Mouse (Mus musculus): ENCODE results near the gene Ten1. TPM values are rescaled to one million over a fixed set of nuclear protein-coding genes. Genes with fewer than 3 reads are reported as not detected.

The Ten1 gene
- polyA plus RNA-seq, 1 experiment from 2014 or later = 55.6 TPM

DNA sequence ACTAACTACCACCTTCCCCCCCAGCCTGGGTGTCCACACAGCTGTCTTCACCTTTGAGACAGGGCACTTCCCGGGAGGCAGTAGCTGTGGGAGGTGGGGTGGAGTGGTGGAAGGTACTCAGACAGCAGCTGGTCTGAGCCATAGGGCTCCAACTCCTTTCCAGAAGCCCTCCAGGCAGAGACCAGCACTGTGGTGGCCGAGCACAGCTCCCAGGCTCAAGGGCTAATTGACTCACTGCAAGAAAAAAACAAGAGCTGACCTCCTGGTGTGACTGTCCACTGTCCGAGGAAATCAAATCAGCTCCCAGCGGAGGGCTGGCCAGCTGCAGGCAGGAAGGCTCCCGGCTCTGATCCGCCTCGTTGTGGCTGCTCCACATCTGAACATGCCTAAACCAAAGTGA is 41.1 kb downstream of the Ten1 start:
- no peak for DNase-seq (ENCODE audit: low spot score, missing footprints)
- 19% methylated on average over 7 of the region's 7 CpGs for WGBS
- Histone ChIP-seq H3K9ac (ENCODE audit: low read length) (no peak overlapping the region), H3K4me3 (ENCODE audit: low read depth, low read length) (no peak overlapping the region), H3K27me3 (ENCODE audit: control insufficient read depth, insufficient read depth, low read length) (peaks cover 10% of the 10 kb centered on the region), H3K9me3 (ENCODE audit: control insufficient read depth, low read length) (no peaks in the 10 kb centered on the region), H3K4me2 (no peak overlapping the region), H3K36me3 (ENCODE audit: control insufficient read depth, insufficient read depth, low read length) (no peaks in the 10 kb centered on the region), H3K4me1 (ENCODE audit: control insufficient read depth, insufficient read depth, low read length) (no peaks in the 10 kb centered on the region; the same call in 1 of the 2 replicates), H3K27ac (ENCODE audit: low read depth, low read length) (no peak overlapping the region)
- ATAC-seq (ENCODE audit: low FRiP score) = no peak

GRCm38 (mm10) chr11:116241744-116242235 is 43.1 kb downstream of the Ten1 start:
- WGBS = 53% methylated on average over 12 of the region's 12 CpGs
- no peaks in the 10 kb centered on the region for H3K9me3 ChIP-seq (ENCODE audit: control insufficient read depth, low read length)
- peaks cover 8% of the 10 kb centered on the region for H3K36me3 ChIP-seq (ENCODE audit: control insufficient read depth, insufficient read depth, low read length)
- H3K27ac ChIP-seq (ENCODE audit: low read depth, low read length) = 0 out of 2 replicates have a peak overlapping the region, but pooled peaks have one; percentile 27
- H3K4me3 ChIP-seq (ENCODE audit: low read depth, low read length) = no peak overlapping the region
- DNase-seq (ENCODE audit: low spot score, missing footprints) = no peak
- H3K9ac ChIP-seq (ENCODE audit: low read length) = no peak overlapping the region
- H3K4me1 ChIP-seq (ENCODE audit: control insufficient read depth, insufficient read depth, low read length) = no peaks in the 10 kb centered on the region; the same call in 1 of the 2 replicates
- H3K27me3 ChIP-seq (ENCODE audit: control insufficient read depth, insufficient read depth, low read length) = peaks cover 10% of the 10 kb centered on the region
- no peak overlapping the region for H3K4me2 ChIP-seq
- no peak for ATAC-seq (ENCODE audit: low FRiP score)

- Histone ChIP-seq H3K9me3 (ENCODE audit: control insufficient read depth, low read length) (no peaks in the 10 kb centered on the region), H3K4me2 (no peak overlapping the region), H3K4me1 (ENCODE audit: control insufficient read depth, insufficient read depth, low read length) (no peaks in the 10 kb centered on the region; the same call in 1 of the 2 replicates), H3K4me3 (ENCODE audit: low read depth, low read length) (no peak overlapping the region), H3K27me3 (ENCODE audit: control insufficient read depth, insufficient read depth, low read length) (no peaks in the 10 kb centered on the region), H3K9ac (ENCODE audit: low read length) (no peak overlapping the region), H3K27ac (ENCODE audit: low read depth, low read length) (no peak overlapping the region), H3K36me3 (ENCODE audit: control insufficient read depth, insufficient read depth, low read length) (peaks cover 19% of the 10 kb centered on the region)
- WGBS = 89% methylated on average over 8 of the region's 8 CpGs
- ATAC-seq (ENCODE audit: low FRiP score) = no peak
- no peak for DNase-seq (ENCODE audit: low spot score, missing footprints)
These were observed 45.9 kb downstream of the Ten1 start for GRCm38 (mm10) chr11:116244580-116244979.

DNA sequence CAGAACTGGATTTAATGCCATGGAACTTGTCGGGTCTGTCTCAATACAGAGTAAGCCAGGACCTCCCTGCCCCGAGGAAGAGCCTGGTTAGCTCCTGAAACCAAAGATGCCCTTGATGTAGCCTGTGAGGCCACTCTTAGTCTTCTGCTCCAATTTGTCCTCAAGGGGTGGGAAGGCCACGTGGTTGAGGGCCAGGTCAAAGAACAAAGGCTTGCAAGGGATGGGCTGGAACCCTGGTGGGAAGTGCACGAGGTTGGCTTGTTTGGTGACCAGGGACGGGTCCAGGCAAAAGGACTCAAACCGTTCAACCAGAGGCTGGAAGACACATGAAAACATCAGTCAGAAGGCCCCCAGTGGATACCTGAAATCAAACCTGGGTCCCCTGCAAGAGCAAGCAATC is 47.0 kb downstream of the Ten1 start:
- Histone ChIP-seq H3K27me3 (ENCODE audit: control insufficient read depth, insufficient read depth, low read length) (no peaks in the 10 kb centered on the region), H3K4me1 (ENCODE audit: control insufficient read depth, insufficient read depth, low read length) (no peaks in the 10 kb centered on the region), H3K4me3 (ENCODE audit: low read depth, low read length) (no peak overlapping the region), H3K4me2 (no peak overlapping the region), H3K9ac (ENCODE audit: low read length) (no peak overlapping the region), H3K9me3 (ENCODE audit: control insufficient read depth, low read length) (no peaks in the 10 kb centered on the region), H3K36me3 (ENCODE audit: control insufficient read depth, insufficient read depth, low read length) (peaks cover 24% of the 10 kb centered on the region), H3K27ac (ENCODE audit: low read depth, low read length) (no peak overlapping the region)
- ATAC-seq (ENCODE audit: low FRiP score) = no peak
- 80% methylated on average over 6 of the region's 6 CpGs for WGBS
- DNase-seq (ENCODE audit: low spot score, missing footprints) = no peak

GRCm38 (mm10) chr11:116247502-116248222 is 49.0 kb downstream of the Ten1 start:
- WGBS = 91% methylated on average over 14 of the region's 14 CpGs
- H3K9ac ChIP-seq (ENCODE audit: low read length) = no peak overlapping the region
- H3K9me3 ChIP-seq (ENCODE audit: control insufficient read depth, low read length) = no peaks in the 10 kb centered on the region
- H3K4me1 ChIP-seq (ENCODE audit: control insufficient read depth, insufficient read depth, low read length) = no peaks in the 10 kb centered on the region
- no peaks in the 10 kb centered on the region for H3K27me3 ChIP-seq (ENCODE audit: control insufficient read depth, insufficient read depth, low read length)
- H3K4me3 ChIP-seq (ENCODE audit: low read depth, low read length) = no peak overlapping the region
- ATAC-seq (ENCODE audit: low FRiP score) = no peak
- DNase-seq (ENCODE audit: low spot score, missing footprints) = no peak
- H3K36me3 ChIP-seq (ENCODE audit: control insufficient read depth, insufficient read depth, low read length) = peaks cover 30% of the 10 kb centered on the region
- no peak overlapping the region for H3K4me2 ChIP-seq
- no peak overlapping the region for H3K27ac ChIP-seq (ENCODE audit: low read depth, low read length)

DNA sequence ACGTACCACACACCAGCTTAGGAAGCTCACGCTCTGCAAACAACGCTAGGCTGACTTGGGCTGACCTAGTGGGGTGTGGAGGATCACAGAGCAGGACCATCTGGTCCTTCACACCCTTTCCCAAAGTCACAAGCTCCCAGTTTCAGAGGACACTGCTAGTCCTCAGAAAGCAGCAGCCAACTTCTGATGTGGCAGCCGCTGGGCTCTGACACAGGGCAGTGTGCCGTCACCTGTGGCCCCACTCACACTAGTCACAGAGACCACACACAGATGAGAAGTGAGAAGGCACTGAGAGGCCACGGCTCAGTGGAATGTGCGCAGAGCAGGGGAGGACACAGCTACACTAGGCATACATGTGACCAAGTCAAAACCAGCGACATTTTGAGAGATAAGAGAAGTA is 52.2 kb downstream of the Ten1 start:
- Histone ChIP-seq H3K4me3 (ENCODE audit: low read depth, low read length) (no peak overlapping the region), H3K4me1 (ENCODE audit: control insufficient read depth, insufficient read depth, low read length) (no peaks in the 10 kb centered on the region), H3K36me3 (ENCODE audit: control insufficient read depth, insufficient read depth, low read length) (peaks cover 35% of the 10 kb centered on the region), H3K27ac (ENCODE audit: low read depth, low read length) (no peak overlapping the region), H3K9me3 (ENCODE audit: control insufficient read depth, low read length) (no peaks in the 10 kb centered on the region), H3K9ac (ENCODE audit: low read length) (no peak overlapping the region), H3K4me2 (no peak overlapping the region), H3K27me3 (ENCODE audit: control insufficient read depth, insufficient read depth, low read length) (no peaks in the 10 kb centered on the region)
- ATAC-seq (ENCODE audit: low FRiP score) (no peak), DNase-seq (ENCODE audit: low spot score, missing footprints) (no peak)
- 94% methylated on average over 8 of the region's 8 CpGs for WGBS

DNA sequence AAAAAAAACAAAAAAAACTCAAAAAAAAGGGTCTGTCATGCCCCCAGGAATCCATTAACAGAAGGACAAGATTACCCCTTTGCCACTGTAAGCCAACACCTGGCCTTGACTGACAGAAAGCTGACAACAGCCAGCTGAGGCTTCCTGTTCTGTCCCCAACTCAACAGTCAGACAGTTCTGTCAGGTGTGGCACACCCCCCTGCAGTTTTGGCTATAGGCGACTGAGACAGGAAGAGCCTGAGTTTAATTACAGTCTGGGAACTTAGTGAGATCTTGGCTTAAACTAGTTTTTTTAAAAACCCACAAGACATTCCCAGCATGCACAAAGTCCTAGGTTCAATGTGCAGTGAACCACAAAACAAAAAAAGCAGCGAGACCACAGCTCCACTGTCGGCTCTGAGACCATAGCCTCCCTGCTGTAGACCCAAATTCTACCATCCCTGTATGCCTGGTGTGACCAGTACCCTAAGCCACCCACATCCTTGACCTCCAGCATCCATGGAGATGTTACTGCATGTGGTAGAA is 54.5 kb downstream of the Ten1 start:
- Histone ChIP-seq H3K36me3 (ENCODE audit: control insufficient read depth, insufficient read depth, low read length) (peaks cover 23% of the 10 kb centered on the region), H3K4me1 (ENCODE audit: control insufficient read depth, insufficient read depth, low read length) (no peaks in the 10 kb centered on the region), H3K9ac (ENCODE audit: low read length) (no peak overlapping the region), H3K27me3 (ENCODE audit: control insufficient read depth, insufficient read depth, low read length) (no peaks in the 10 kb centered on the region), H3K9me3 (ENCODE audit: control insufficient read depth, low read length) (no peaks in the 10 kb centered on the region), H3K4me2 (no peak overlapping the region), H3K4me3 (ENCODE audit: low read depth, low read length) (no peak overlapping the region), H3K27ac (ENCODE audit: low read depth, low read length) (no peak overlapping the region)
- 89% methylated on average over 3 of the region's 3 CpGs for WGBS
- no peak for DNase-seq (ENCODE audit: low spot score, missing footprints)
- no peak for ATAC-seq (ENCODE audit: low FRiP score)

GRCm38 (mm10) chr11:116254627-116255026 is 56.0 kb downstream of the Ten1 start:
- H3K9me3 ChIP-seq (ENCODE audit: control insufficient read depth, low read length) = no peaks in the 10 kb centered on the region
- H3K27ac ChIP-seq (ENCODE audit: low read depth, low read length) = no peak overlapping the region
- no peak overlapping the region for H3K9ac ChIP-seq (ENCODE audit: low read length)
- no peak overlapping the region for H3K4me2 ChIP-seq
- no peaks in the 10 kb centered on the region for H3K27me3 ChIP-seq (ENCODE audit: control insufficient read depth, insufficient read depth, low read length)
- WGBS = 94% methylated on average over 9 of the region's 9 CpGs
- ATAC-seq (ENCODE audit: low FRiP score) (no peak), DNase-seq (ENCODE audit: low spot score, missing footprints) (no peak)
- H3K36me3 ChIP-seq (ENCODE audit: control insufficient read depth, insufficient read depth, low read length) = peaks cover 24% of the 10 kb centered on the region
- H3K4me3 ChIP-seq (ENCODE audit: low read depth, low read length) = no peak overlapping the region
- H3K4me1 ChIP-seq (ENCODE audit: control insufficient read depth, insufficient read depth, low read length) = no peaks in the 10 kb centered on the region

GRCm38 (mm10) chr11:116255090-116255981 is 56.7 kb downstream of the Ten1 start:
- no peak for DNase-seq (ENCODE audit: low spot score, missing footprints)
- Histone ChIP-seq H3K27me3 (ENCODE audit: control insufficient read depth, insufficient read depth, low read length) (no peaks in the 10 kb centered on the region), H3K27ac (ENCODE audit: low read depth, low read length) (no peak overlapping the region), H3K36me3 (ENCODE audit: control insufficient read depth, insufficient read depth, low read length) (peaks cover 26% of the 10 kb centered on the region), H3K9me3 (ENCODE audit: control insufficient read depth, low read length) (no peaks in the 10 kb centered on the region), H3K4me2 (no peak overlapping the region), H3K9ac (ENCODE audit: low read length) (no peak overlapping the region), H3K4me3 (ENCODE audit: low read depth, low read length) (no peak overlapping the region), H3K4me1 (ENCODE audit: control insufficient read depth, insufficient read depth, low read length) (no peaks in the 10 kb centered on the region)
- ATAC-seq (ENCODE audit: low FRiP score) = no peak
- WGBS = 88% methylated on average over 22 of the region's 22 CpGs

All from midbrain, embryonic 11.5 days (tissue).